Mouse (Mus musculus) hematopoietic stem cell, adult 5-6 weeks (primary cell): ENCODE data around the gene Man1c1. TPM values are rescaled to one million over a fixed set of nuclear protein-coding genes. Genes with fewer than 3 reads are reported as not detected.

Source experiments
- ATAC-seq, 2 experiments: fragments of 125-278 bp in 1 of 2; replicated peaks in 1 of 2; 2 replicates each; pipeline ENCODE4 v1.8.0; 2016 to 2017; ENCODE audit warnings: inconsistent platforms in 2 of 2, mild to moderate bottlenecking in 2 of 2, moderate number of reproducible peaks in 2 of 2, low read depth in 1 of 2, moderate TSS enrichment in 1 of 2; ENCODE audit not compliant: low FRiP score in 2 of 2, poor library complexity in 2 of 2, severe bottlenecking in 2 of 2, insufficient read depth in 1 of 2, low TSS enrichment in 1 of 2
- total RNA-seq: library from RNA; stranded (forward); fragments of 172-1452, 232-1000 nt; gene quantifications from 2 replicates; pipeline ENCODE4 v1.2.3, GENCODE M21; 2017

Man1c1 gene
- total RNA-seq, 1 experiment from 2014 or later: 4.4 TPM

DNA sequence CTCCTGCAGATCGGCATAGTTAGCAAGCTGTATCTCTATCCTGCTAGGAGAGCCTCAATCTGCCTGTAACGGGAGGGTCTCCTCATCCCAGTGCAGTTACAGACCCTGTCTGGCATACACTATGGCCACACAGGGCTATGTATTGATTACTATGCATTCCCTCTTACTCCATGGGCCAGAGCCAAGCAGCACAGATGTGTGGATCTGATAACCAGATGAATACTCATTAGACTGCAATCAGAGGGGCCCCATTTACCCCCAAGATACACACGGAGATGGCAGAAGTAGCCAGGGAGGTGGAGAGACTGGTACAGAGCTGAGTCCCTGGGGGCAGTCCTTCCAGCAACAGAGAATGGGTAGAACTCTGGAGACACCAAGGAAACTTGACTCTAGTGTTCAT, 101.5 kb downstream of the Man1c1 start:
- no peak for ATAC-seq

DNA sequence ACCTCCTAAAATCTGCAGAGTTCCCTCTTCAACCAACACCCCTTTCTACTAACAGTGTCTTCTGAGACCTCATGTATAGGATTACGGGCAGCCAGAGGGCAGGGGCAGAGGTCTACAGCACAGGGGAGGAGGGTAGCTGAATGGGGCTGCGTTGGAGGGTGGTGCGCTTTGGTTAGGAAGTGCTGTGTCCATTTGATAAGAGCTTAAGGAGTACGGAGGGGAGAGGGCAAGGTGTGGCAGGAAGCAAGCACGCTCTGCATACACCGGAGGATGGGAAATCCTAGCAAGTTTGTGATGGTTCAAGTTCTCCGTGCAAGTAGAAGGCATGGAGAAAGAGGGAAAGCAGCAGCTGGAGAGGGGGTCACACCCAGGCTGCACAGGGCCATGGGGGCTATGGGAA, 102.1 kb downstream of the Man1c1 start:
- peak; percentile 47 to 57 for ATAC-seq

DNA sequence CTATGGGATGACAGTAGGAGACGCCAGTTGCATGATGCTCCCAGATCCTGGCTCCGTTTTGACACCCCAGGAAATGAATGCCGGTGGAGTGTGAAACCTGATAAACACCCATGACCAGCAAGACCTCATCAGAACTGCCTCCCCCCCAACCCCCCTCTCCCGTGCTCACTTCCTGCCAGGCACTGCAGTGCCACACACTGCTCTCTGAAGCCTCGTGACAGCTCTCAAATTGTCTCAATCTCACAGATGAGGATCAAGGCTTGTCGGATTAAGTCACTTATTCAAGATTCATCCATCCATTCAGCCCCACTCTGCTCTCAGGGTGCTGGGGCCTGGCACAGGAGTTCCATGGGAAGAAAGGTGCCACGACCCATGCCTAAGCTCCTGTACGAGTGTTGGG, 102.7 kb downstream of the Man1c1 start:
- peak; percentile 25 to 48; a peak in 2 of 4 replicates for ATAC-seq

DNA sequence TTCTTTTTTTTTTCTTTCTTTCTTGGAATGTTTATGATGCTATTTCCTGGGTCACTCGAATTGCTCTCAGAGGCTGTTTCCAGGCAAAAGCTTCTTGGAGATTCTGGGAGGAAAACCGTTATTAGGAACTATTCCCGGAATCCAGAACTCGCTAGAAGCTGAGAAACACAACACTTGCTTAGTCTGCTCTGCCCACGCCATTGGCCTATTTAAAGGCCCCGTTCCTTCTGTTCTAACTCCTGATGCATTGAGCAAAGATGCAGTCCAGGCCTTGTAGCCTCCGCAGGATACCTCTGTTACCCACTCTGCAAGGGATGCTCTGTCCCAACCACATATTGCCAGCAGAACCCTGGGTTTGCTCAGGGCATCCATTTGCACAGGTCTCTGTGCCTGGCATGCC, 103.3 kb downstream of the Man1c1 start:
- ATAC-seq: no peak

DNA sequence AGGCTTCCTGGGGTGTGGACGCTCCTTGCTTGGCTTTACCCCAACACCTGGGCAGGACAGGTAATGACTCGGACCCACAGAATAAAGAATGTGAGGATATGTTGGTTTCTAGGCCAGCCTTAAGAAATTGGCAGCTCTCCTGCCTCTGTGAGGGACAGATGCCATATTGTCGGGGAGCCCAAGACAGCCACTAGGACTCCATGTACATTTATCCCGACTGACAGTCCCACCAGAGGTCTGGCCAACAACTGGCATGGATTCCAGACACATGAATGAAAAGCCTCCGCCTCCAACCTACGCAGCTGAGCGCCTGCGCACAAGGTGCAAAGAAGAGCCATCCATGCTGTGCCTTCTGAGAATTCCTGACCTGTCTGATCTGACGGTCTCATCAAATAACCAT, 104.0 kb downstream of the Man1c1 start:
- ATAC-seq: no peak

DNA sequence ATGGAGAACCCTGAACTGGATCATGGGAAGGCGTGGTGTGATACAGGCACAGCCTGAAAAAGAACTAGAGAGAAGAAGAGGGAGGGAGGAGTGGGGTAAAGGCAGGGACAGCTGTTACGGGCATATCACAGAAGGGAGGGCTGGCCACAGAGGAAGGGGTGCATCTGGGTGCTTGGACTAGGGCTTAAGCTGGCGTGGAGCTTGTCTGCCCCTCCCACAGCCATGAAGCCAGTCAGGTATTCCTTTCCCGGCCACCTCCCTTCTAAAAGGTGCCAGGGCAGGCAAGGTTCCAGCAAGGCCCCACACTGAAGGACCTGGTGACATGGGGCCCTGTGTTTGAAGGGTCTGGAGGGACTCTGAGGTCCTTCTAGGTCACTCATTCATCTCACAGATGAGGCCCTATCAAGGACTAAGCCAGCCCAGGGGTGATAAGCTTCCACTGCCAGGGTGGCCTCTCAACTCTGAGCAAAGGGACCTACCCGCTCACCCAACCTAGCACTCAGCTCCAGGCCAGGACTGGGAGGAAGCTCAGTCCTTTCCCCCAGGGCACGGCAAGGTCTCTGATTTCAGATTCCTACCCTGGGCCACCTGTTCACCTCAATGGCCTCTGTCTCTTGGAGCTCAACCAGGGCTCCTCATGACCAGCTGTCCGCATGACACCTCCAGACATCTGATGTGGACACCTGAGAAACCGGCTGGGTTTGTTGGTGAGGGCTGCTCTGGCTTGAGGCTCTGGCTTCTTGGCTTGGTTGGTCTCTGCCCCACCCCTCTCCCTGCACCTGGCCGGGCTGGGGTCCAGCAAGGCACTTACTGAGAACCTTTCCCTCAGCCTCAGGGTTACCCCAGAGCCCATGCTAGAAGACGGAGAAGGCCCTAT, 107.0 kb downstream of the Man1c1 start:
- ATAC-seq: no peak

DNA sequence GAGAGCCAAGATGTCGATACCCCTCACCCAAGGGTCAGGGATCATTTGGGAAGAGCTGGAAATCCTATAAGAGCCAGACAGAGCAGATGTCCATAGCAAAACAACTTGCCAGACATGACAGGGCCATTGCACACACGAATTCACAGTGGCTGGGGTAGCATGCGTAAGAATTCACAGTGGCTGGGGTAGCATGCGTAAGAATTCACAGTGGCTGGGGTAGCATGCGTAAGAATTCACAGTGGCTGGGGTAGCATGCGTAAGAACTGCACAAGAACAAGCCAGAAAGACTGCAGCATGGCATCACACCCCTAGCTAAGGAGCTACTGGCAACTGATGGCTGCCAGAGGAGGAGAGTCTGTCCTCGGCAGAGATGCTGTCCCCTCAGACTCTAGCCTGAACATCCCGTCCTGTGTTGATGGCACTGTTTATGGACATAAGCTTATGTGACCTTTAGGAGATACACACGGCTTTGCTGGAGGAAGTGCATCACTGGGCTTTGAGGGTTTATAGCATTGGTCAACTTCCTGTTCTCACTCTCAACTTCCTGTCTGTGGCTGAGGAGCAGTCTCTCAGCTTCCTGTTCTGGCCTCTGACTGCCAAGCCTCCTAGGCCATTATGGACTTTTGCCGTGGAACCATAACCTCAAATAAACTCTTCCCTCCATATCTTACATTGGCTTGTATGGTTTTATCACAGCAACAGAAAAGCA, 109.2 kb downstream of the Man1c1 start:
- ATAC-seq: peak in 1 of 2 experiments; percentile 80; a peak in 1 of 4 replicates

DNA sequence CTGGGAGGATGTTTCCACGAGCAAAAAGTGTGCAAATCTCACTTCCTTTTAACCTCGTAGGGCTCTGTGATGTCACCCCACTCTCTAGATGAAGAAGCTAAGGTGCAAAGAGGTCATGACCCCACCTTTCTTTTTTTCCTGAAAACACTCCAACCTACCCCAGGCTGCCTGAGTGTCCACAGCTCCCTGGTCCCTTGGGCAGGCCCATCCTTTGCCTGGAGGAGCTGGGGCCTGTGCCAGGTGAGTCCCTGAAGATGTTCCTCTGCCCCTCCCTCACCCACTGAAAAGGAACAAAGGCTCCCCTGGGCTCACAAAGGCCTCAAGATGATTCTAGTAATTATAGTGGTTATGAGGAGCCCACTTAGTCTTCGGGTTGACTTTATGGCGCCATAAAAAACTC, 111.6 kb downstream of the Man1c1 start:
- ATAC-seq: no peak

DNA sequence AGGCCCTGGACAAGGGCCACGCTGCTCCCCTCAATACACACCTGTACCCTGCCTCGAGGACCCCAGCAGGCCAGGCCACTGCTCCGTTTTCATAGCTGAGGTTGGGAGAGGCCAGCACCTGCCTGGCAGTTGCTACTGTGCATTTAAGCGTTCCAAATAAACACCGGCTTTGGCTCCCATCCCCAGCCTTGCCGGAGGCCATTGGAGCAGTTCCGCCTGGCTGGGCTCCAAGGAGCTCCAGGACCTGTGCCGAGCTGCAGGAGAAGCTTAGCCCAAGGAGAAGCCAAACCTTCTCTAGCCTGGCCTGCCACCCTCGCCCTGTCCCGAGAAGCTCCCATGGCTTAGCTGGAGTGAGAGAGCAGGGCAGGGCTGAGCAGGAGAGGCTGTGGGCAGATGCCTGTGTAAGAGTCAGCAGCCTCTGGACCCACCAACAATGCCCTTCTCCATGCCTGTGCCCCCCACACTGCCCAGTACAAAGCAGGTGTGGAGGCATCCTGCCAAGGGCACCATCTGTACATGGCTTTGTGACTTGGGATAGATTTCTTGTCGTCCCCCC, 112.5 kb downstream of the Man1c1 start:
- no peak for ATAC-seq

DNA sequence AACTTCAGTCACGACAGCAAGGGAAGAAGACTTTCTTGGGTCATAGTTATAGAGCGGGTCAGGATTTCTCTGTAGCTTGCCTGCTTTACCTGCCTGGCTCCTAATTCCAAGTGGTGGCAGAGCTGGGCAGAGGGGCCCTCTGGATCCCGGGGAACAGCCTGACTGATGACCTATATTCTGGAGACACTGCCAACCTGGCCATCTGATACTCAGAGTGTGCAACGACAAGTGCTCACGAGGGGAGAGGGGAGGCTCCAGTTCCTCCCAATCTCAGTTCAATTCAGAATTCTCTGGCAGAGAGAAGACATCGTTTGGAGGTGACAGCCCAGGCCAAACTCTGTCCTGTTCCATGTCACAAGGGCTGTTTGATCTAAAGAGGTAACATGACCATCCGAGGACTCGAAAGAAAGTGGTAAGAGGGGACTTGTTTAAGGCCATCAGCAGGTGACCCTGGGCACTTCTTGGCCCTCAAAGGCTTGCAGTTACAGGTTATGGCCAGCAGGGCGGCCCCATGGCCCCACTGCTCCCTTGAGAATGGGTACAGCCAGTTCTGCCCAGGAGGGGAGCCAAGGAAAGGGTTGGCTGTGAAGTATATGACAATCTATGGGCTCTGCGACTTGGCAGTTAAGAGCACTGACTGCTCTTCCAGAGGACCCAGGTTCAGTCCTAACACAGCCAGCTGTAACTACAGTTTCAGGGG, 113.7 kb downstream of the Man1c1 start:
- no peak for ATAC-seq

DNA sequence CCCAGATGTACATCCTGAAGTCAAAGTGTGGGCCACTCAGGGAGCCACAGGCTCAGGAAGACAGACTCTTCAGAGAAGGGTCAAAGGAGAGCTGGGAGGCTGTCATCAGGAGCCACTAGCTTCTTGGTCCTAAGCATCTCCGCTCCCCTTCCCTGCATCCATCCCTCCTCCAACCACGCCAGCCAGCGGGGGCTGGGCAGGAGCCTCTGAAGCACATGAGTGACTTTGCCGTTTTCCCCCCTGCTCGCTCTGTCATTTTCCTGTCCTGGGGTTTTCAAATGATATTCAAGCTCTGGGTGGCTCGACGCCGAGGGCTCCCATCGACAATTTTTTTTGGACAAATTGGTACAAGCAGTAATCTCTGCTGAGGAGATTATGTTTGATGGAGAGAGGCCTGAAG, 114.3 kb downstream of the Man1c1 start:
- ATAC-seq: no peak

DNA sequence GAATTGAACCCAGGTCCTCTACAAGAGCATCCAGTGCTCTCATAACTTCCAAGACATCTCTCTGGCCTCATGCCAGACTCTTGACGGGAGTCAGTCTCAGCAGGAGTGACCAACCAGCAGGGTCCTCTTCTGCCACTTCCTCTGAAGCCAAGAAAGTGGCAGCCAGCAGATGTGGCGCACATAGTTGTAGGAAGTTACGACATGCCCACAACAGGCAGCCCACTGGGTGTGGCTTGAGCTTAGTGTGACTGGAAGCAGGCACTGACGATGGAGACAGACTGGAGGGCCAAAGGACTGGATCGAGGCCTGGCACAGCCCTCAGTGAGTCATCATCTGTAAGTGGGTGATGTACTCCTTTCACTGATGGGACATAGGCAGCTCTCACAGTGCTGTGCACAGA, 115.1 kb downstream of the Man1c1 start:
- peak; percentile 6 to 54; a peak in 1 of 4 replicates for ATAC-seq

DNA sequence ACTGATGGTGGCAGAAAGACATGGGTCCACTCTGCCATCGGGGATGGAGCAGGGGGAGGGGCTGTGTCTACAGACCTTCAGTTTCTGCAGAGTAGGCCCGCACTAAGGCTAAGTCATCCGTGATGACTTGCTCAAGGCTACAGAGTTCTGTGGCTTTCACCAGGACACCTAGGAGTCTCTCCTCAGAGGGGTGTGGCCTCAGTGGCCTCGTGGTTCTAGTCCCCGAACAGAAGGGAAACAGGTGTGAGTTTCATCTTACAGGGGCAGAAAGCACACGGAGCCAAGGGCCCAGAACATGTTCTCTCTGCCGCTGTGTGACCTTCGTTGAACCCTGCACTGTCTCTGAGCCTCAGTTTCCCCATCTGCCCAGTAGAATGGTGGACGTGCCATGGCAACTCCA, 115.8 kb downstream of the Man1c1 start:
- no peak for ATAC-seq

DNA sequence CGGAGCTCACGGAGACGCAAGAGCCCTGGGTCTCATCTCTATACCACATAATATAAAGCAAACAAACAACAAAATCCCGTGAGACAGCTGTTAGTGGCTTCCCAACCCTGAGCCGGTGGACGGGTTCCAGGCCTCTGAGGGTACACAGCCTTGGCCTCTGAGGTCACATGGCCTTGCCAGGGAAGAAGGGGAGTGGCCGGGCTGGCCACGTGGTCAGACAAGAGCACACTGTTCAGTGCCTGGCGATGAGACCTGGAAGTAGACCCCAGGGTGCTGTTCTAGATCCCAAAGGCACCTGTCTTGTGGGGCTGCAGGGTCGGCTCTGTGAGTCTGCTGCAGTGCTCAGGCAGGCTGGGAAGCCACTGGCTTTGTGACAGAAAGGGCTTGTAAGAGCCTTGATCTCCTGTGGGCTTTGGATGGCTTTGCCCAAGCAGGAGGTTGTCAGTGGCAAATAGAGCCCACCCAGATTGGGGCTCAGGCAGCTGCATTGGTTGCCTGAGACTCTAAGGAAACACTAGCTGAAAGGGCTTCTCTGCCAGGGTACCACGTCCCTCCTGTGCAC, 116.4 kb downstream of the Man1c1 start:
- ATAC-seq: no peak

DNA sequence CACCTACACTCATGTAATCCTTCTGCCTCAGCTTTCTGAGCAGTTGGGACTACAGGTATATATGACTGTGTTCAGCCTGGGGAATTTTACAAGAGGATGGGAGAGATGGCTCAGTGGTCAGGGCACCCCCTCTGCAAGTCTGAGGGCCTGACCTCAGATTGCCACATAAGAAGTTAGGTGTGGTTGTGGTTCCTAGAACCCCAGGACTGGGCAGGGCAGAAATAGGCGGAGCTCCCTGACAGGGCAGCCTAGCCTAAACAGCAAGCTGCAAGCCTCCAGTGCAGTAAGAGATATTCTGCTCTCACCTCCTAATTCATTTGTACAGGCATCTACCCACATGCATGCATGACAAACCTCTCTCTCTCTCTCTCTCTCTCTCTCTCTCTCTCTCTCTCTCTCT, 117.5 kb downstream of the Man1c1 start:
- ATAC-seq: peak in 1 of 2 experiments; percentile 15; a peak in 1 of 4 replicates

DNA sequence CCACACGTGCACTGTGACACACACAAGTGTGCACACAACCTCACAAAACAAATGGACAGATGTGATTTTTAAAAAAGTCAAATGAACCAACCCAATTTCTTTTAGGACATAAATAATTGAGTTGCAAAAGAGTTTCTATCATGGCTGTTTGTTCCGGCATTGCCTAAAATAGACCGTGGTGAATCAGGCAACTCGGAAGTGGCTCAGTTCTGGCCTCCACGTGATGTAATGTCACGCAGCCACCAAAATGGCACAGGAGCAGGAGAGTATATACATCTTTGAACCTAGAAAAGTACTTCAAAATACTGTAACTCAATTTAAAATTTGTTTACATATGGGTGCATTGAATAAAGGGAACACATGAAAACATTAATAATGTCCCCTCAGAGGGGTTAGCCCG, 118.0 kb downstream of the Man1c1 start:
- ATAC-seq: no peak

DNA sequence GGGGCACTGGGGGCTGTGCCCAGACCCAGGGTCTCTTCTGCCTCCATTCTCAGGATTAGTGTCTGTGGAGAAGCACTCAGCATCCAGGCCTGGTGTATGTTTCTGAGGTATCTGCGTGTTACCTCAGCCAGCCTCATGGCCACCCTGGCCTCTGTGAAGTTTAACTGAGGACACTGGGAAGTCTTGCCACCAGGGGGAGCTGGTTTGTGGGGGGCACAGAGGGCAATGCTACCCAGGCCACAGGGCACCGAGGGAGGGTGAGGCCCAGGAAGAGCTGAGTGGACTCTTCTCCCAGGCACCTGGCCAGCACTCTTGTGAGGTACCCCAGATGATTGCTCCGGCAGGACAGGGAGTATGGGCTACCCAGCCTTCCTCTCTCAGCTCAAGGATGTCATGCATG, 120.6 kb downstream of the Man1c1 start:
- peak; percentile 40 to 42; a peak in 3 of 4 replicates for ATAC-seq
